Mouse (Mus musculus): ENCODE results near the gene Vkorc1. TPM values are rescaled to one million over a fixed set of nuclear protein-coding genes. Genes with fewer than 3 reads are reported as not detected.
"Not testable (repeated sequence)": the region's sequence is repeated elsewhere in the genome, so short reads cannot be mapped to it uniquely, and the experiment has no call there.

The Vkorc1 gene
- total RNA-seq, 2 experiments from 2014 or later: 5.9 to 24.3 TPM

- no peak for ATAC-seq (replicated peaks; ENCODE audit: low FRiP score, poor library complexity, severe bottlenecking)
Measured at GRCm38 (mm10) chr7:127919290-127919689, 23.9 kb upstream of the Vkorc1 start.

- no peak for ATAC-seq (replicated peaks; ENCODE audit: low FRiP score, poor library complexity, severe bottlenecking)
Measured at GRCm38 (mm10) chr7:127918203-127918602, 22.8 kb upstream of the Vkorc1 start.

- no peak for ATAC-seq (replicated peaks; ENCODE audit: low FRiP score, poor library complexity, severe bottlenecking)
Measured at GRCm38 (mm10) chr7:127915293-127915692, 19.9 kb upstream of the Vkorc1 start.

- no peak for ATAC-seq (replicated peaks; ENCODE audit: low FRiP score, poor library complexity, severe bottlenecking)
Measured at GRCm38 (mm10) chr7:127912938-127913337, 17.5 kb upstream of the Vkorc1 start.

- ATAC-seq (replicated peaks; ENCODE audit: low FRiP score, poor library complexity, severe bottlenecking): peak; percentile 98
Measured at GRCm38 (mm10) chr7:127912190-127912871, 16.9 kb upstream of the Vkorc1 start, which contains the start of gene Kat8. TSS of gene Kat8 (plus strand) at chr7:127912516.

DNA sequence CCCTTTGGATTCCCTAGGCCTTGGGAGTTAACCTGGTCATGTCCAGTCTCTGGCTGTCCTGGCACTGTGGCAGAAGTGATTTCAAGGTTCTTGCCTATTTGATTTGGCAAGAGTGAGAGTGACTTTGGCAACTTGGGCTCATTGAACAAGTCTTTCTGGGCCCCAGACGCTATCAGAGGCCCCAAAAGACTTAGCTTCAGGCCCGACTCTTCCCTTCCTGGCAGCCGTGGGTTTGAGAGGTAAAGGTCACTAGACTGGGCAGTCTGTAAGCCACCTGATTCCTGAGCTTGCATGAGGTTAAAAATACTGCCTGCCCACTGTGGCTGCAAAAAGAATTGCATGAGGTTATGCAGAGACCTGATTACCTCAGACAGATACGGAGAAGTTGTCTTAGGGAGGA is 13.2 kb upstream of the Vkorc1 start:
- no peak for ATAC-seq (replicated peaks; ENCODE audit: low FRiP score, poor library complexity, severe bottlenecking)

- no peak for ATAC-seq (replicated peaks; ENCODE audit: low FRiP score, poor library complexity, severe bottlenecking)
Measured at GRCm38 (mm10) chr7:127907939-127908338, 12.5 kb upstream of the Vkorc1 start.

DNA sequence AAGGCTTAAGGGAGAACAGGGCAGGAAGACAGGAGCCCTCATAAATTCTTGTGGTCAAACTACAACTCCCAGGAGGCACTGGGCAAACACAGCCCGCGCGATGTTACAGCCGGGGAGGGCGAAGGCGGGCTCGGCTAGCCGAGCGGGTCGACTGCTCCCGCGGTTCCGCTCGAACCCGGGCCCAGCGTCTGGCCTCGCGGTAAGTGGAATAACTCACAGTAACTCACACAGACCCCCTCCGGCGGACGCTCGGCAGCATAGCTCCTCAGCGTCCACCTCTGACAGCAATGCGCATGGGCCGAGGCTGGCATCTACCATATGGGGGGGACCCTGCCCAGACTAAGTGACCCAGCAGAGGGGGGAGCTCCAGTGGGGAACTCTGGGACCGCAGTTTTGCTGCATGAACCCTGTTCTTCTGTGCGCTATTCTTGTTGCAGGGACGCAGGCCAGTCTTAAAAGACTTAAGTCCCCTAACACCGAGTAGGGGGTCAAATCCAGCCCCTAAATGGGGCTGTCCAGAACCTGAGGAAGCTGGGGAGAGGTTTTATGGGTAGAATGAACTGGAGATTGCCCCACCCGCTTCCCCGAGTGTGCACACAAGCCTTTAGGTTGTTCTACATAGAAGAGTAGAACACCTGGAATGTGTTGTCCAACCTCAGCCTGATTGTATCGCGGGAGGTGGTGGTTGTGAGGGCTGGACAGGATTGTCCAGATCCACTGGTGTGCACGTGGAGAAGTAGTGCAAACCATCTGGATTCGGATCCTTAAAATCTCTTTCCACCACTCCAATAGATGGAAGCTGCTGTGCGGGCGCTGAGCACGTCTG is 8.8 kb upstream of the Vkorc1 start, which contains the start of gene Bckdk:
Gene Bckdk (plus strand): TSS at position 112 of the 826 bp plus-strand sequence.
- peak; percentile 93 for ATAC-seq (replicated peaks; ENCODE audit: low FRiP score, poor library complexity, severe bottlenecking)

GRCm38 (mm10) chr7:127901772-127902171 is 6.4 kb upstream of the Vkorc1 start:
- ATAC-seq (replicated peaks; ENCODE audit: low FRiP score, poor library complexity, severe bottlenecking): no peak

- ATAC-seq (replicated peaks; ENCODE audit: low FRiP score, poor library complexity, severe bottlenecking): no peak
Measured at GRCm38 (mm10) chr7:127899997-127900396, 4.6 kb upstream of the Vkorc1 start.

DNA sequence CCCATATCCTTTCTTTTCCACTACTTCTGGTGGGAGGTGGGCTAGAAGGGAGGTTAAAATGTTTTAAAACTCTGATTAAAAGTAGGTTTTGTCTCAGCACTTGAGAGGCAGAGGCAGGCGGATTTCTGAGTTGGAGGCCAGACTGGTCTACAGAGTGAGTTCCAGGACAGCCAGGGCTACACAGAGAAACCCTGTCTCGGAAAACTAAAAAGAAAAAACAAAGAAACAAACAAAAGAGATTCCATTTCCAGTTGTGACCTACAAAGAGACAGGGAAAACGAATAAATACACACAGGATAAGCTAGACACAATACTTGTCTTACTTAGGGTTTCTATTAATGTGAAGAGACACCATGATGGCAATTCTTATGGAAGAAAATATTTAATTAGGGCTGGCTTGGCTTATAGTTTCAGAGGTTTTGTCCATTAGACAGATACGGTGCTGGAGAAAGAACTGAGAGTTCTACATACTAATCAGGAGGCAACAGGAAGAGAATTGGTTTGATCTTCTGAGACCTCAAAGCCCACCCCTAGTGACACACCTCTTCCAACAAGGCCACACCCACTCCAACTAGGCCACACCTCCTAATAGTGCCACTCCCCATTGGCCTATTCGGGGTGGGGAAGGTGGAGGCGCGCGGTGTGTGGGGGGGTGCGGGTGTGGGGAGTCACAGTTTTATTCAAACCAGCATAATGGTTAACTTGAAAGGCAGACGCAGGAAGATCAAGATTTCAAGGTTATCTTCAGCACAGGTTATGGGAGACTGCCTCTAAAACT is 3.0 kb upstream of the Vkorc1 start:
- no peak for ATAC-seq (replicated peaks; ENCODE audit: low FRiP score, poor library complexity, severe bottlenecking)

GRCm38 (mm10) chr7:127897542-127897941 is 2.1 kb upstream of the Vkorc1 start:
- no peak for ATAC-seq (replicated peaks; ENCODE audit: low FRiP score, poor library complexity, severe bottlenecking)

DNA sequence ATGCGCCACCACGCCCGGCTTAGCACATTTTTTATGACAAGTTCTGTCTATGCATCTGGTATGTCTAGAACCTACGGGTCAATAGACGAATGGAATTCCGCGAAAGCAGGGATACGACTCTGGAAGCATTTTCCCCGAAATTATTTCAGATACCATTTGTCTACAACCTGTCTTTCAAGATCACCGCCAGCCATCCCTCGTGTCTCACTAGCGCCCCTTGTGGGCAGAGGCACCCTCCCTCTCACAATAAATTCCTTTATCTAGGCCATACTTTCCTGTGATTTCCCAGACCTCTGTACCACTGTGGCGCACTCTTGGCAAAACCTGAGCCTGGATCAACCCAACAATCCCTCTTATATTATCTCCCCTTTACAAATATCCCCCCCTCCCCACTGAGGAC is 967 bp upstream of the Vkorc1 start:
- peak; percentile 50 for ATAC-seq (replicated peaks; ENCODE audit: low FRiP score, poor library complexity, severe bottlenecking)

DNA sequence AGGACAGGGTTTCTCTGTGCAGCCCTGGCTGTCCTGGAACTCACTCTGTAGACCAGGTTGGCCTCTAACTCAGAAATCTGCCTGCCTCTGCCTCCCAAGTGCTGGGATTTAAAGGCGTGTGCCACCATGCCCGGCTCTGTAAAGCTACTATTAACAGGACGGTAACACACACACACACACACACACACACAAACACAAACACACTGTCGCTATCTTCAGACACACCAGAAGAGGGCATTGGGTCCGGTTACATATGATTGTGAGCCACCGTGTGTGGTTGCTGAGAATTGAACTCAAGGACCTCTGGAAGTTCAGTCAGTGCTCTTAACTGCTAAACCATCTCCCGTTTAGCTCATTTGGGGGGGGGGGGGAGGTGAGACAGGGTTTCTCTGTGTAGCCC is 474 bp upstream of the Vkorc1 start:
- ATAC-seq (replicated peaks; ENCODE audit: low FRiP score, poor library complexity, severe bottlenecking): not testable (repeated sequence)

GRCm38 (mm10) chr7:127894480-127894879 is 937 bp downstream of the Vkorc1 start:
- no peak for ATAC-seq (replicated peaks; ENCODE audit: low FRiP score, poor library complexity, severe bottlenecking)

GRCm38 (mm10) chr7:127890798-127891197 is 4.6 kb downstream of the Vkorc1 start, which contains the start of gene Prss53:
TSS of gene Prss53 (minus strand) at chr7:127890970.
- ATAC-seq (replicated peaks; ENCODE audit: low FRiP score, poor library complexity, severe bottlenecking): no peak

- ATAC-seq (replicated peaks; ENCODE audit: low FRiP score, poor library complexity, severe bottlenecking): no peak
Measured at GRCm38 (mm10) chr7:127888821-127889220, 6.6 kb downstream of the Vkorc1 start.

GRCm38 (mm10) chr7:127887781-127888180 is 7.6 kb downstream of the Vkorc1 start:
- ATAC-seq (replicated peaks; ENCODE audit: low FRiP score, poor library complexity, severe bottlenecking): no peak

DNA sequence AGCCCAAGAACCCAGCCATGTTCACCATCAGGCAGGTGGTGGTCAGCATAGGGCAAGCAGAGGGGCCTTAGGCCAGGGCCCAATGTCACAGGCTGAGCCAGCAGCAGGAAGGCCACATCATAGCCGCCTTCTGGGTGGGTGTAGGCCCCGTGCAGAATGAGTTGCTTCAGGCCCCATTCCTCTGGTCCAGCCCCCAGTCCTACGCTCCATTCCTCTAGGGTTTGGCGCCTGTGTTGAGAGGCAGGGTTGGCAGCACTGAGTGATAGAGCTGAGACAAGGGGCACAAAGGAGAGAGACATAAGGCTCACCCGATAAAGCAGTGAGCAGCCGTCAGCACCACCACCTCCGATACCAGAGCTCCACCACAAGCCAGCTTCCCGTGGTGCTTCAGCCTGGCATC is 8.2 kb downstream of the Vkorc1 start:
- ATAC-seq (replicated peaks; ENCODE audit: low FRiP score, poor library complexity, severe bottlenecking): no peak

- ATAC-seq (replicated peaks; ENCODE audit: low FRiP score, poor library complexity, severe bottlenecking): no peak
Measured at GRCm38 (mm10) chr7:127886551-127886950, 8.9 kb downstream of the Vkorc1 start.

All from erythroid progenitor cell, adult 5-6 weeks (primary cell).